Mouse (Mus musculus) megakaryocyte, adult 5-6 weeks (primary cell): Measurements from ENCODE around the gene Cntn2. TPM values are rescaled to one million over a fixed set of nuclear protein-coding genes. Genes with fewer than 3 reads are reported as not detected.

Experiments
- ATAC-seq: 2 replicates; pipeline ENCODE4 v1.8.0; 2016; ENCODE audit warnings: mild to moderate bottlenecking, inconsistent platforms; ENCODE audit not compliant: poor library complexity, severe bottlenecking
- total RNA-seq, 2 experiments: library from RNA; stranded (forward) in 1 of 2; stranded (reverse) in 1 of 2; fragments of 153-499, 151-499 nt in 1 of 2; fragments of 221-1000, 200-1000 nt in 1 of 2; gene quantifications; 2 replicates each; pipeline versions ENCODE4 v1.2.3 to v1.2.4; 2015 to 2017

Cntn2 gene
- total RNA-seq (2015) (not detected in 2 replicates), total RNA-seq (2017) (not detected in 2 replicates)

- ATAC-seq = no peak
Measured at GRCm38 (mm10) chr1:132542762-132543306, at the start of gene Cntn2. Gene Cntn2 (minus strand): TSS chr1:132543256.

GRCm38 (mm10) chr1:132592145-132592544 is 49.1 kb upstream of the Cntn2 start:
- ATAC-seq = no peak

GRCm38 (mm10) chr1:132591399-132591930 is 48.4 kb upstream of the Cntn2 start:
- no peak for ATAC-seq

- no peak for ATAC-seq
Measured at GRCm38 (mm10) chr1:132586679-132587201, 43.7 kb upstream of the Cntn2 start.

- ATAC-seq = no peak
Measured at GRCm38 (mm10) chr1:132585376-132585775, 42.3 kb upstream of the Cntn2 start.

GRCm38 (mm10) chr1:132582998-132583604 is 40.0 kb upstream of the Cntn2 start:
- no peak for ATAC-seq

- ATAC-seq = no peak
Measured at GRCm38 (mm10) chr1:132581845-132582839, 39.1 kb upstream of the Cntn2 start.

GRCm38 (mm10) chr1:132580063-132580462 is 37.0 kb upstream of the Cntn2 start:
- no peak for ATAC-seq

GRCm38 (mm10) chr1:132576845-132577244 is 33.8 kb upstream of the Cntn2 start:
- no peak for ATAC-seq

GRCm38 (mm10) chr1:132572851-132573250 is 29.8 kb upstream of the Cntn2 start:
- no peak for ATAC-seq

GRCm38 (mm10) chr1:132571613-132572012 is 28.6 kb upstream of the Cntn2 start:
- ATAC-seq = no peak

GRCm38 (mm10) chr1:132570906-132571305 is 27.9 kb upstream of the Cntn2 start:
- no peak for ATAC-seq

GRCm38 (mm10) chr1:132570068-132570780 is 27.2 kb upstream of the Cntn2 start:
- ATAC-seq = no peak

GRCm38 (mm10) chr1:132569516-132569915 is 26.5 kb upstream of the Cntn2 start:
- no peak for ATAC-seq

GRCm38 (mm10) chr1:132567336-132568125 is 24.5 kb upstream of the Cntn2 start:
- ATAC-seq = no peak

GRCm38 (mm10) chr1:132565766-132566165 is 22.7 kb upstream of the Cntn2 start:
- ATAC-seq = no peak

- ATAC-seq = no peak
Measured at GRCm38 (mm10) chr1:132564946-132565345, 21.9 kb upstream of the Cntn2 start.

- no peak for ATAC-seq
Measured at GRCm38 (mm10) chr1:132562337-132562795, 19.3 kb upstream of the Cntn2 start.

- ATAC-seq = no peak
Measured at GRCm38 (mm10) chr1:132560907-132561700, 18.0 kb upstream of the Cntn2 start.
